Mouse (Mus musculus) 3T3-L1 (cell line): Measurements from ENCODE around the gene Lpcat2.
A peak's percentile ranks its signal among the peaks of the same experiment; 100 is the strongest.

Experiments
- DNase-seq: peaks from one replicate; pipeline ENCODE4 v3.0.0-alpha.2; 2015; ENCODE audit warnings: low read depth, low spot score

The Lpcat2 gene

DNA sequence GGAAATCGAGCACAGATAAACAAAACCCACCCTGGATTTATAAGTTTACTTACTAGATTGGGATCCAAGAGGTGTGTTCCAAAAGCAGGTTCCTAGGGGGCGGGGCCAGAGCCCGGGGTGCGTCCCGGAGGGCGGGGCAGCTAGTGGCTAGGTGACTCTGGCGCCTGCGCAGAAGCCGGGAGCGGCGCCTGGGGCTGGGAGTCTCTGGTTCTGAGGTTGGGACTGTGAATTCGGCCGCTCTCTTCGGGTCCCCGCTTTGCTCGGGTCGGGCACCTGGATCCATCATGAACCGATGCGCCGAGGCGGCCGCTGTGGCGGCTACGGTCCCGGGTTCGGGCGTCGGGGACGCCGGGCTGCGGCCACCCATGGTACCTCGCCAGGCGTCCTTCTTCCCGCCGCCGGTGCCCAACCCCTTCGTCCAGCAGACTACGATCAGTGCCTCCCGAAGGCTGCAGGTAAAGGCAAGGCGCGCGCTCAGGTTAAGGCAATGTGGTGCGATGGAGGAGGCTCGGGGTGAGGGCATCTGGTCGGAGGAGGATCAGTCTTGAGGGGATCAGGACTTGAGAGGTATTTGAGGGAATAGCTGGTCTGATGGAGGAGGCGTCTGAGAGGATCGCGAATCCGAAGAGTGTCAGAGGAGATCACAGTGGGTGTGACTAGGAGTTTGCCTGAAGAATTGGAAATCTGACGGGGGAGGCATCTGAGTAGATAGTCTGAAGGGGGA lies at the start of gene Lpcat2:
Lpcat2 (plus strand) TSS at position 169 of the 724 bp plus-strand sequence.
- no peak for DNase-seq

- DNase-seq = peak; percentile 51
Measured at GRCm38 (mm10) chr8:92812773-92813172, 42.4 kb upstream of the Lpcat2 start.

DNA sequence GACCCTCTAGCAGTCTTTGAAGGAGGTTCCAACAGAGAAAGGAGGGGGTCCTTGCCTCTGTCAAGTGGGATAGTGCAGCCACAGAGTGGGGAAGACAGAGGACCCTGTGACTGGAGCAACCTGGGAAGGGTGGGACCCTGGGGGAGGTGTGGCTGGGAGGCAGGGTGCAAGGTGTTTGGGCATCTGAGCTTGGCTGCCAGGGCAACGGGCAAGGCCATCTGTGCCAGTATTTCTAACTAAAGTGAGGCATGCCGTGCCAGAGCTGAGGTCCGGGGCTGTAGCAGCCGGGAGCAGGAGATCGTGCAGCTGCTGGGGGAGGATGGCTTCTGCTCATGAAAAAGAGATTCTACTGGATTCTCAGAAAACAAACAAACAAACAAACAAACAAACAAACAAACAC lies 39.5 kb upstream of the Lpcat2 start:
- DNase-seq = no peak

- DNase-seq = peak; percentile 97
Measured at GRCm38 (mm10) chr8:92817928-92818818, 37.0 kb upstream of the Lpcat2 start.

DNA sequence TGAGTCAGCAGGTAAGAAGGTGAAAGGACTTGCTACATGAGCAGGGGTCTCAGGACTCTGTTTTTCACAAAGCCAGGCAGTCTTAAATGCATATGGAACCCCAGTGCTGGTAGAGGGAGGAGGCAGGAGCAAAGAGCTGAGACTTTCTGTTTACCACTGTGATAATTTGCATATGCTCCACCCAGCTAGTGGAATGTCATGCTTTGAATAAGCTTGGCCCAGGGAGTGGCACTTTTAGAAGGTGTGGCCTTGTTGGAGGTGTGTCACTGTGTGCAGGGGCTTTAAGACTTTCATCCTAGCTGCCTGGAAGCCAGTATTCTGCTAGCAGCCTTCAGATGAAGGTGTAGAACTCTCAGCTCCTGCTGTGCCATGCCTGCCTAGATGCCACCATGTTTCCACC lies 34.0 kb upstream of the Lpcat2 start:
- DNase-seq = peak; percentile 20

DNA sequence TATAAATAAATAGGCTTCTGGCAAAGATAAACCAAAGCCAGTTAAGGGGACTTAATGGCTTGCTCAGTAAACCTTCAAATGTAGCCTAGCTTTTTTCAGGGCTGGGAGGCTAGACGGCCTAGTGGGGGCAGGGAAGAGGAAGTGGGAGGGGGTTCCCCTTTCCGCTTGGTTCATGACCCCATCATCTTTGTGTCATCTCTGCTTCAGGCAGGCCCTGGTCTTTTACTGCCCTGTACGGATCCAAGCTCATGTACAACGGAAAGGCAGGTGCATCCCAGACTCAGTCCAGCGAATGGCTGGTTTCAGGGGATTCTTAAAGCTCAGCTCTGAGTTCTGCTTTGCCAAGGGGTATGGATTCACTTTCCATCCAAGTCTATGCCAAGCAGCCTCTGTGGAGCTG lies 32.8 kb upstream of the Lpcat2 start:
- DNase-seq = no peak

GRCm38 (mm10) chr8:92825991-92826390 lies 29.1 kb upstream of the Lpcat2 start:
- DNase-seq = peak; percentile 51

DNA sequence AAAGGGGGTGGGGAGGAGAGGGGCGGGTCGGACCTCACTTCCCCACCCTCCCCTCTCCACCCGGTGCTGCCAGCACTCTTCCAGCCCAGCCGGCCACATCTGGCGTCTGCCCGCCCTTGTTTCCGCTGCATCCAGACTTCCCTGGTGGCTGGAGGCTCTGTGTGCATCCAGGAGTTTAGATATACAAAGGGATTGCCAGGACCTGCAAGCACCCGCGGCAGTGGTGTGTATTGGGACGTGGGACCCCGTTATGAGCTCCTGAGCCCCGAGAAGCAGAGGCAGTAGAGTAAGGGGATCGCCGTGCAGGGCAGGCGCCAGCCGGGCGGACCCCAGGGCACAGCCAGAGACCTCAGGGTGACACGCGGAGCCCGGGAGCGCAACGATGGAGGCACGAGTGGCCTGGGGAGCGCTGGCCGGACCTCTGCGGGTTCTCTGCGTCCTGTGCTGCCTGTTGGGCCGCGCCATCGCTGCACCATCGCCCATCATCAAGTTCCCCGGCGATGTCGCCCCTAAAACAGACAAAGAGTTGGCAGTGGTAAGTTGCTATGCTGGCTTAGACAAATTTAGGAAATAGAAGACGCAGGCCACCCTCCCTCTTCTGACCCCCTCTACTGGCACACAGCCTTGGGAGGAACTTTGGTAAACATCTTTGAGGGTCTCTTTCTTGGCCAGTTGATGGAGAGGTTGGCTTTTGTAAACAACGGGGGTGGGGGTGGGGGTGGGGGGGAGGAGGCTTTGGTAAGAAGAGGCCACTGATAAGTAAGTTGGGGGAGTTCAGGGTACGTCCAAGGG lies 27.7 kb upstream of the Lpcat2 start, which contains the start of gene Mmp2:
Mmp2 (plus strand) TSS at position 49 of the 792 bp plus-strand sequence.
- peak; percentile 79 for DNase-seq

DNA sequence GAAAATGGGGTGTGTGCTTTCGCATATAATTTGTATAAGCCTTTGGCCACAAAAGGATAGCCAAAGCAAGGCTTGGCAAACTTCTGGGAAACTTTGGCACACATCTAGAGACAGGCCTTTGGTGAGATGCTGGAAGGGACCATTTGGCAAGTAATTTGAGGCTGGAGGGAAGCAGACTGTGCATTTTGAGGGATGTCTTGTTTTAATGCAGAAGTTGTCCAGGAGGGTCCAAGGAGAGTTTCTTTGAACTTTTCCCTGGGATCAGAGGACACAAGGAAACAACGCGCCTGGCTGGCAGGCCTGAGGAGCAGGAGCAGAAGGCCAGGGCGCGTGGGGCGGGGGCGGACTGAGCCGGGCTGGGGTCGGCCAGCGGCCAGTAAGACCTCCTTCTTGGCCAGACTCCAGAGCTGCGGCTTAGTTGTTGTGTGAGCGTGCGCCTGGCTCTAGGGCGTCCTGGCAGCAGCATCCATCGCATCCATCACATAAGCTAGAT lies 26.8 kb upstream of the Lpcat2 start:
- DNase-seq = peak; percentile 47

DNA sequence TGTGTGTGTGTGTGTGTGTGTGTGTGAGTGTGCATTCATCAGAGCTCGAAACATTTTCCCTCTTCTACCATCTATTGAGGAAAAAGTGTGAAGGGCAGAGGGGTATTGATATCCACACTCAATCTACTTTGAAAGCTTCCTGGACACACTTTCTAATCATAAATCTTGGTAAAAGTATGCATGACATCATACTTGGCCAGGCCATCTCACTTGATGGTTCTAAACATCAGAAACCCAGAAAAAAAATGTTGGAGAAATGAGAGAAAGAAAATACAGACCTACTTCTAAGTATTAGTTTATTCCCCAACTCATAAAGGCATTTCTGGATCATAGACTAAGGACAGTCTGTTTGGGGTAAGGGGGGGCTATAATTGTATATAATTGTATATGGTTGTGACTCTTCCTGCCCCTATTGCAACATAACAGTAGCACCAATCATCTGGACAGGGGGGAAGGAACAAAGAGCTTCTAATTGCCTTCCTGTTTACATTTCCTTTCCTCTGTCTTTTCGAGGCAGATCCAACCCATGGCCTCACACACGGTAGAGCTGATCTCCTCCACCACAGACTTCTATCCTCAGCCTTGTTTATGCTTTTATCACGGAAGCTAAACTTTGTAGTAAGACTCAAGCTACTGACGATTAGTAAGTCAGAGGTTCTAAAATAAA lies 20.9 kb upstream of the Lpcat2 start:
- peak; percentile 25 for DNase-seq

- DNase-seq = peak; percentile 84
Measured at GRCm38 (mm10) chr8:92834786-92835500, 20.2 kb upstream of the Lpcat2 start.

- DNase-seq = no peak
Measured at GRCm38 (mm10) chr8:92835901-92836300, 19.2 kb upstream of the Lpcat2 start.

DNA sequence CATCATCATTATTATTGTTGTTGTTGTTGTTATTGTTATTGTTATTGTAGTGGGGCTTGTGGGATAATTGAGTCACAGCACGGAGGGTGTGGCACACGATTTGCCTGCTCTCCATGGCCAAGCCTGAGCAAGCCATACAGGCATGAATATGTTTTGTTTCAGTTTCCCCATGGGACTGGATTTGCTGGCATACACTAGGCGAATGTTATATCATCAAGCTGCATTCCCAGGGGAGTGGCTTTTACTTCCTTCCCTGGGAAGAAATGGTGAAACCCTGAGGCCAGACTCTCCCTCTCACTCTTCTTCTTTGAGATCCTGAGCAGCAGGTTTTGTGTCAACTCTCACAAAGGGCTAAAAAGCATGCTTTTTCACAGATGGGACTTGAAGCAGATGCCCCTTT lies 16.5 kb upstream of the Lpcat2 start:
- peak; percentile 25 for DNase-seq

DNA sequence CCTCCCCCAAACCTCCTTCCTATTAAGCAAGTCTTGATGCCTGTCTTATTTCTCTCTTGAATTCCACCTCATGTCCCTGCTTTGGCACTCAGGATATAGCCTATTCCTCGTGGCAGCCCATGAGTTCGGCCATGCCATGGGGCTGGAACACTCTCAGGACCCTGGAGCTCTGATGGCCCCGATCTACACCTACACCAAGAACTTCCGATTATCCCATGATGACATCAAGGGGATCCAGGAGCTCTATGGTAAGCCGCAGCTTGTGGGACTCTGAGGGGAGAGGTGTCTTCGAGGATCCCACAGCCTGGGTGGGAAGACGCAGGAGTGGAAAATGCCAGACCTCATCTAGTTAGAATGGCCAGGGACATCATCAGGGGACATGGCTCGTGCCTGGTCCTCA lies 16.0 kb upstream of the Lpcat2 start:
- DNase-seq = no peak

DNA sequence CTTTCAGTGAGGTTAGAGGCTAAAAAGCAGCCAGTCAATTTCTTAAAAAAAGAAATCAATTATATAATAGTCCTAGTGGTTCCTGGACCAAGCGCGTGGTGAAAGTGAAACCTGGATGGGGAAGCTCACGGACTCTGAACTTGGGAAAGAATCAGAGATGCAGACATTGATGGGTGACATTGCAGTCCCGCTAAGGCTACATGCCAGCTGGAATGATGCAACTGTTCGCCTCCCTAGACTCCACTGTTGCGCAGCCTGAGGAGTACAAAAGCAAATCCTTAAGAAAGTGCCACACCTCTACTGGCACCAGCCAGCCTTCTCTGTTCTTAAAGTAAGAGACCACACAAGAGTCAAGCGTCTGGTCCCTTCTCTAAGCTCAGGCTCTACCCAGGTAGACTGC lies 15.3 kb upstream of the Lpcat2 start:
- DNase-seq = peak; percentile 23

GRCm38 (mm10) chr8:92846684-92847083 lies 8.5 kb upstream of the Lpcat2 start:
- no peak for DNase-seq

- DNase-seq = no peak
Measured at GRCm38 (mm10) chr8:92847299-92847698, 7.8 kb upstream of the Lpcat2 start.

GRCm38 (mm10) chr8:92849261-92849660 lies 5.9 kb upstream of the Lpcat2 start:
- DNase-seq = peak; percentile 81

- peak; percentile 93 for DNase-seq
Measured at GRCm38 (mm10) chr8:92850239-92850638, 4.9 kb upstream of the Lpcat2 start.

DNA sequence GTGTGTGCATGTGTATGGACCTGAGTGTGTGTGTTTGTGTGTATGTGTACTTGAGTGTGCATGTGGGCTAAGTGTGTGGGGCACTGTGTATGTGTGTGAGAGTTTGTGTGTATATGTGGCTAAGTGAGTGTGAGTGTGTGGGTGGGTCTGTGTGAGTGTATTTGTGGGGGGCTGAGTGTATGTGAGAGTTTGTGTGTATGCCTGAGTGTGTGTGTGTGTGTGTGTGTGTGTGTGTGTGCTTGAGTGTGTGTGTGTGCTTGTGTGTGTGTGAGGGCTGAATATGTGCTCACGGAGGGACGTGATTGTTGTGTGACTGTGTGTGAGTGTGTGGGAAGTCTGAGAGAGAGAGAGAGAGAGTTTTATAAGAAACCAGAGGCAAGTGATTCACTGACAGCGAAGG lies 3.8 kb upstream of the Lpcat2 start:
- no peak for DNase-seq
